Mouse (Mus musculus): ENCODE measurements around the gene Opcml. TPM values are rescaled to one million over a fixed set of nuclear protein-coding genes. Genes with fewer than 3 reads are reported as not detected.
A peak's percentile ranks its signal among the peaks of the same experiment; 100 is the strongest.

Opcml gene
- total and polyA plus RNA-seq, 2 experiments from 2014 or later, result 0.49 to 0.57 TPM

GRCm38 (mm10) chr9:28328434-28328833 lies 537.9 kb downstream of the Opcml start:
- DNase-seq (ENCODE audit: low spot score) (no peak), ATAC-seq (ENCODE audit: insufficient read depth, low read depth) (no peak)
- WGBS, result 79% methylated on average over 2 of the region's 2 CpGs
- Histone ChIP-seq H3K36me3 (replicated peaks; ENCODE audit: control insufficient read depth, insufficient read depth, low read length) (no peaks in the 10 kb centered on the region), H3K9ac (replicated peaks; ENCODE audit: low read depth, low read length) (no peak overlapping the region), H3K27me3 (ENCODE audit: control insufficient read depth, insufficient read depth, low read length) (no peaks in the 10 kb centered on the region), H3K4me2 (ENCODE audit: low read depth, low read length) (no peak overlapping the region), H3K4me3 (ENCODE audit: low read depth, low read length) (no peak overlapping the region), H3K4me1 (ENCODE audit: control insufficient read depth, insufficient read depth) (no peaks in the 10 kb centered on the region; the same call in 1 of the 2 replicates), H3K27ac (ENCODE audit: low read depth) (no peak overlapping the region), H3K9me3 (replicated peaks; ENCODE audit: control insufficient read depth, low read length) (no peaks in the 10 kb centered on the region)
- TF ChIP-seq CTCF (IDR thresholded peaks at IDR 0.05; ENCODE audit: low read depth) (no peak), EP300 (IDR thresholded peaks at IDR 0.05; ENCODE audit: low read depth) (no peak)

- TF ChIP-seq CTCF (IDR thresholded peaks at IDR 0.05; ENCODE audit: low read depth), result peak; percentile 42
- TF ChIP-seq EP300 (IDR thresholded peaks at IDR 0.05; ENCODE audit: low read depth), result no peak
- Histone ChIP-seq H3K9me3 (replicated peaks; ENCODE audit: control insufficient read depth, low read length) (no peaks in the 10 kb centered on the region), H3K9ac (replicated peaks; ENCODE audit: low read depth, low read length) (no peak overlapping the region), H3K36me3 (replicated peaks; ENCODE audit: control insufficient read depth, insufficient read depth, low read length) (no peaks in the 10 kb centered on the region), H3K4me2 (ENCODE audit: low read depth, low read length) (no peak overlapping the region), H3K4me1 (ENCODE audit: control insufficient read depth, insufficient read depth) (no peaks in the 10 kb centered on the region; the same call in 1 of the 2 replicates), H3K27me3 (ENCODE audit: control insufficient read depth, insufficient read depth, low read length) (no peaks in the 10 kb centered on the region), H3K27ac (ENCODE audit: low read depth) (no peak overlapping the region), H3K4me3 (ENCODE audit: low read depth, low read length) (no peak overlapping the region)
- DNase-seq (ENCODE audit: low spot score), result no peak
- no peak for ATAC-seq (ENCODE audit: insufficient read depth, low read depth)
Observed at GRCm38 (mm10) chr9:28329477-28329876, 538.9 kb downstream of the Opcml start.

- H3K36me3 ChIP-seq (replicated peaks; ENCODE audit: control insufficient read depth, insufficient read depth, low read length), result no peaks in the 10 kb centered on the region
- peak; percentile 41; the same call in 1 of the 2 replicates for ATAC-seq (ENCODE audit: insufficient read depth, low read depth)
- H3K9ac ChIP-seq (replicated peaks; ENCODE audit: low read depth, low read length), result no peak overlapping the region; the same call in 1 of the 2 replicates
- peak overlapping the region; percentile 21 for H3K4me3 ChIP-seq (ENCODE audit: low read depth, low read length)
- TF ChIP-seq CTCF (IDR thresholded peaks at IDR 0.05; ENCODE audit: low read depth) (no peak), EP300 (IDR thresholded peaks at IDR 0.05; ENCODE audit: low read depth) (no peak)
- no peaks in the 10 kb centered on the region for H3K9me3 ChIP-seq (replicated peaks; ENCODE audit: control insufficient read depth, low read length)
- H3K27me3 ChIP-seq (ENCODE audit: control insufficient read depth, insufficient read depth, low read length), result no peaks in the 10 kb centered on the region
- DNase-seq (ENCODE audit: low spot score), result peak; percentile 20
- peak overlapping the region; percentile 49 for H3K4me2 ChIP-seq (ENCODE audit: low read depth, low read length)
- WGBS, result 24% methylated on average over 10 of the region's 10 CpGs
- H3K27ac ChIP-seq (ENCODE audit: low read depth), result no peak overlapping the region
- no peaks in the 10 kb centered on the region for H3K4me1 ChIP-seq (ENCODE audit: control insufficient read depth, insufficient read depth)
Observed at GRCm38 (mm10) chr9:28336511-28337208, 546.1 kb downstream of the Opcml start.

- Histone ChIP-seq H3K4me2 (ENCODE audit: low read depth, low read length) (no peak overlapping the region), H3K27me3 (ENCODE audit: control insufficient read depth, insufficient read depth, low read length) (no peaks in the 10 kb centered on the region), H3K9ac (replicated peaks; ENCODE audit: low read depth, low read length) (no peak overlapping the region), H3K36me3 (replicated peaks; ENCODE audit: control insufficient read depth, insufficient read depth, low read length) (no peaks in the 10 kb centered on the region), H3K4me1 (ENCODE audit: control insufficient read depth, insufficient read depth) (no peaks in the 10 kb centered on the region), H3K27ac (ENCODE audit: low read depth) (no peak overlapping the region), H3K4me3 (ENCODE audit: low read depth, low read length) (no peak overlapping the region), H3K9me3 (replicated peaks; ENCODE audit: control insufficient read depth, low read length) (no peaks in the 10 kb centered on the region)
- DNase-seq (ENCODE audit: low spot score) (no peak), ATAC-seq (ENCODE audit: insufficient read depth, low read depth) (no peak)
- TF ChIP-seq EP300 (IDR thresholded peaks at IDR 0.05; ENCODE audit: low read depth) (no peak), CTCF (IDR thresholded peaks at IDR 0.05; ENCODE audit: low read depth) (peak; percentile 30)
- 62% methylated on average over 2 of the region's 2 CpGs for WGBS
Observed at GRCm38 (mm10) chr9:28337837-28338236, 547.3 kb downstream of the Opcml start.

- ATAC-seq (ENCODE audit: insufficient read depth, low read depth), result no peak
- no peak for TF ChIP-seq EP300 (IDR thresholded peaks at IDR 0.05; ENCODE audit: low read depth)
Observed at GRCm38 (mm10) chr9:28354978-28355377, 564.4 kb downstream of the Opcml start.

GRCm38 (mm10) chr9:28357946-28358345 lies 567.4 kb downstream of the Opcml start:
- 67% methylated on average over 3 of the region's 3 CpGs for WGBS
- no peak for DNase-seq (ENCODE audit: low spot score)

More at GRCm38 (mm10) chr9:28354978-28355377, 564.4 kb downstream of the Opcml start:
- Histone ChIP-seq H3K4me3 (ENCODE audit: low read depth, low read length) (no peak overlapping the region), H3K27me3 (ENCODE audit: control insufficient read depth, insufficient read depth, low read length) (no peaks in the 10 kb centered on the region), H3K9me3 (replicated peaks; ENCODE audit: control insufficient read depth, low read length) (no peaks in the 10 kb centered on the region), H3K4me1 (ENCODE audit: control insufficient read depth, insufficient read depth) (no peaks in the 10 kb centered on the region), H3K4me2 (ENCODE audit: low read depth, low read length) (no peak overlapping the region), H3K9ac (replicated peaks; ENCODE audit: low read depth, low read length) (no peak overlapping the region), H3K27ac (ENCODE audit: low read depth) (no peak overlapping the region), H3K36me3 (replicated peaks; ENCODE audit: control insufficient read depth, insufficient read depth, low read length) (no peaks in the 10 kb centered on the region)
- no peak for DNase-seq (ENCODE audit: low spot score)

More at GRCm38 (mm10) chr9:28357946-28358345, 567.4 kb downstream of the Opcml start:
- H3K9me3 ChIP-seq (replicated peaks; ENCODE audit: control insufficient read depth, low read length), result no peaks in the 10 kb centered on the region
- no peaks in the 10 kb centered on the region for H3K27me3 ChIP-seq (ENCODE audit: control insufficient read depth, insufficient read depth, low read length)
- no peak overlapping the region for H3K4me2 ChIP-seq (ENCODE audit: low read depth, low read length)
- no peak overlapping the region for H3K9ac ChIP-seq (replicated peaks; ENCODE audit: low read depth, low read length)
- H3K27ac ChIP-seq (ENCODE audit: low read depth), result no peak overlapping the region
- no peaks in the 10 kb centered on the region for H3K4me1 ChIP-seq (ENCODE audit: control insufficient read depth, insufficient read depth)
- no peaks in the 10 kb centered on the region for H3K36me3 ChIP-seq (replicated peaks; ENCODE audit: control insufficient read depth, insufficient read depth, low read length)
- no peak overlapping the region for H3K4me3 ChIP-seq (ENCODE audit: low read depth, low read length)
- ATAC-seq (ENCODE audit: insufficient read depth, low read depth), result no peak
- TF ChIP-seq EP300 (IDR thresholded peaks at IDR 0.05; ENCODE audit: low read depth), result no peak
- TF ChIP-seq CTCF (IDR thresholded peaks at IDR 0.05; ENCODE audit: low read depth), result no peak
